Mouse (Mus musculus) layer of hippocampus, adult 2 months (tissue): ENCODE measurements around the gene Acp5. TPM values are rescaled to one million over a fixed set of nuclear protein-coding genes. Genes with fewer than 3 reads are reported as not detected.

Experiments
- DNase-seq, 2 experiments: peaks; one replicate each; pipeline ENCODE4 v3.0.0; 2022; ENCODE audit warnings: low spot score in 2 of 2
- H3K27ac ChIP-seq: fragments of 200-600 bp; 2 replicates; pipeline ENCODE4 v1.8.1; 2022
- H3K4me3 ChIP-seq: fragments of 200-600 bp; 2 replicates; pipeline ENCODE4 v1.8.1; 2022; ENCODE audit warnings: mild to moderate bottlenecking
- CTCF ChIP-seq: fragments of 200-600 bp; conservative IDR thresholded peaks from 2 replicates; pipeline ENCODE4 v1.8.1; 2022; ENCODE audit warnings: antibody characterized with exemption, mild to moderate bottlenecking, moderate library complexity
- long read RNA-seq, 2 experiments: library from polyadenylated mRNA; stranded (forward); transcript quantifications; one replicate each; pipeline ENCODE4 v2.0.0; 2021; ENCODE audit warnings: borderline mapping rate in 2 of 2
- total RNA-seq, 2 experiments: library from RNA; stranded (reverse); gene quantifications; 2 replicates each; pipeline ENCODE4 v1.2.3; 2021

The Acp5 gene
- under 1 TPM; 0.27 to 0.69 TPM for total RNA-seq
- long read RNA-seq, experiment 1 = 0 reads
- long read RNA-seq, experiment 2, partial matches to known transcripts = 0 of 1 reads
- long read RNA-seq, experiment 2, other reads (novel, unspliced or antisense) = 0 of 1 reads

DNA sequence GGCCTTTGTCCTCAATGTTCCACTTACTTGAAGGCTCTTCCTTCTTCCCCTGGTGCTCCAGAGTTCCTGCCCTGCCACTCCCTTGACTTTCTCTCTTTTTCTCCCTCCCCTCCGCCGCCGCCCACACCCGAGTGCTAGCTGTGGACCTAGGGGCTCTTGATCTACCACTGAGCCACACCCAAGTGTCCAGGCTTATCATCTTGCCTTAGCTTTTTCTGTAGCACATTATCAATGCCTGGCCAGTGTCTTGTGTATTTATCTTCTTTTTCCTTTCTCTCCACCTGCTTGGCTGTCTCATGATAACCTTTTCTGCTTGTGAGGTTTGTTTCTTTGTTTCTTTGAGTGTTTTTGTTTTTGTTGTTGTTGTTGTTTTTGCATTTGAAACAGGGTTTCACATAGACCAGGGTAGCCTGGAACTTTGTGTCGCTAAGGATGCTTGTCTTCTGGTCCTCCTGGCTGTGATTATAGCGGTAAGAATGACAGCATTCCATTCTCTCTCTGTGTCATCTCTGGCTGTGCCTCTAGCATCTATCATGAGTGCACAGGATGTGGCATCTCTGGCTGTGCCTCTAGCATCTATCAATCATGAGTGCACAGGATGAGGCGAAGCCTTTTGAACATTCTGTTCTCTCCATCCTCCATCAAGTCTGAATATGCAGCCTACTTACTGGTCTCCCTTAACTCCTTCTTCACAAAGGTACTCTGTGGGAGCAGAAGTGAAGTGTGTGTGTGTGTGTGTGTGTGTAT, at the start of gene Acp5:
TSS of gene Acp5 (minus strand) at position 68 of the 747 bp plus-strand sequence.
- TF ChIP-seq CTCF = no peak
- no peak for DNase-seq
- no peak within 1 kb of the TSS for H3K27ac ChIP-seq
- no peak within 1 kb of the TSS for H3K4me3 ChIP-seq

- TF ChIP-seq CTCF = no peak
- H3K27ac ChIP-seq = no peak overlapping the region
- DNase-seq = no peak
- H3K4me3 ChIP-seq = no peak overlapping the region
These were observed 36.8 kb upstream of the Acp5 start for GRCm38 (mm10) chr9:22172318-22172717.

DNA sequence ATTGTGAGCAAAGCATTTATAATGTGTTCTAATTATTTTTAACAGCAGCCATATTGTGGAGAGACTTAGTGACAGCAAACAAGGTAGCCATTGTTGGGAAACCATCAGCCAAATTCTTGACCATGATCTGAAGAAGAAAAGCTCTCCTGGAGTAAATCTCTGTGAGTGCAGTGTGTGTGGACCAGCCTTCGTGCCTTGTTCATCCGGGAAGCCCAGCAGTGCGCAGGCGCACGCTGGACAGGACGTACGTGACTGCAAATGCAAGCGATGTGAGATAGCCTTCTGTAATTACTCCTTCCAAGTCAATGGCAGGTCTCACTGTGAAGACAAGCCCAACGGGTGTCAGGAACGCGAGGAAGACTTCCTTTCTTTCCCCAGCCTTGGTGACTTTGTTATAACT, 33.8 kb upstream of the Acp5 start:
- Histone ChIP-seq H3K27ac (no peak overlapping the region), H3K4me3 (no peak overlapping the region)
- TF ChIP-seq CTCF = no peak
- DNase-seq = no peak

- Histone ChIP-seq H3K4me3 (no peak overlapping the region), H3K27ac (no peak overlapping the region)
- DNase-seq = no peak
- TF ChIP-seq CTCF = no peak
These were observed 32.2 kb upstream of the Acp5 start for GRCm38 (mm10) chr9:22167751-22168150.

DNA sequence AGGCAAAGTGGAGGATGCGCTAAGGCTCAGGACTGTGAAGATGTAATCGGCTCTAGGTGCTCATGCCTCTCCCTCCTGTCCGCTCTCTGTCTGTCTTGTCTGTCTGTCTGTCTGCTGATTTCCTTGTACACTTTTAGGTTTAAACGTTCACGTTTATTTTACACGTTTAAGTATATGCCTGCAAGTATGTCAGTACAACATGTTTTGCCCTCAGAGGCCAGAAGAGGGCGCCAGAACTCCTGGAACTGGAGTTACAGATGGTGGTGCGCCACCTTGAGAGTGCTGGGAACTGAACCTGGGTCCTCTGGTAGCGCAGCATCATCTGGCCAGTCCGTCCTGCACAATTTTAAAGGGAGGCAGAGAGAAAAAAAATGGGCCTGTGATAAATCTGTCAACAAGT, 31.2 kb upstream of the Acp5 start:
- no peak for DNase-seq
- no peak overlapping the region for H3K4me3 ChIP-seq
- peak; percentile 45 for TF ChIP-seq CTCF
- H3K27ac ChIP-seq = no peak overlapping the region

GRCm38 (mm10) chr9:22165964-22166363, 30.5 kb upstream of the Acp5 start:
- TF ChIP-seq CTCF = no peak
- DNase-seq = no peak
- H3K27ac ChIP-seq = no peak overlapping the region
- H3K4me3 ChIP-seq = no peak overlapping the region

DNA sequence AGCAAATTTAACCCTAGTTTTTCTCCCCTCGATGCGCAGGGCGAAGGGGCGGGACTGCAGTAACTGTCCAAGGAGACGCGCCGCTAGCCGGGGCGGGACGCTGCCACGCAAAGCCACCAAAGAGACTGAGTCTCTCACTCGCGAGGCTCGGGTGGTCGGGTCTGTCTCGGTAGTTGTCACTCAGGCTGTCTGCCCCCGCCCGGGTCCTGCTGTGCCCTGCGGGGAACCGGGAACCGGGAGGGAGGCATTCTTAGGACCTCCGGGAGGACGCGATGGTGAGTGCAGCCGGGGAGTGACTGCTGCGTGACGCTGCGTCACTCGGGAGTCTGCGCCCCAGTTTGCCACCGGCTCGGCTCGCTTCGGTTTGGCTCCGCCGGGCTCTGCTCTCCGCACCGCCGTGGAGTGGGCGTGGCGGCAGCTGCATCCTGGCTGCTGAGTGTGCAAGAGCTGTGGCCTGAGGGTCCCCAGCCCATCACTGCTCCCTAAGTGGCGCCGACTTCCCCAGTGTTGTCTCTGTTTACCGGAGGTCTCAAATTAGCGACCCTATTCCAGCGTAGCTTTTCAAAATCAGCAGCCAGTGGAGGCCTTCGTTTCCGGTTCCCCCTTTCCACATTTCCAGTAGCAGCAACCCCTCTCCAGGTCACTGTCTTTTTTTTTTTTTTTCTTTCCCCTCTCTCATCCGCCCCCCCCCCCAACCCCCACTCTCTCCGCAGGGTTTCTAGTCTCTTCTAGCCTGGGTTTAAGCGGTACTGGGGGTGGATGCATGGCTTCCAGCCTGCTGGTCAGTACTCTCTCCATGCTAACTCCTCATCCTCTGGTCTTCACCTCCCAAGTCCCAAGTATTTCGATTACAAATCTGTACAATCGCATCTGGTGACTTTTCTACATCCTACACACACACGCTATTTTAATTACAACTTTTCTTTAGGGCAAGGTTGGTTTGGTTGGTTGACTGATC, 29.5 kb upstream of the Acp5 start:
- no peak for TF ChIP-seq CTCF
- Histone ChIP-seq H3K27ac (peak overlapping the region; percentile 86), H3K4me3 (peak overlapping the region; percentile 65)
- peak; percentile 54 to 56 for DNase-seq

DNA sequence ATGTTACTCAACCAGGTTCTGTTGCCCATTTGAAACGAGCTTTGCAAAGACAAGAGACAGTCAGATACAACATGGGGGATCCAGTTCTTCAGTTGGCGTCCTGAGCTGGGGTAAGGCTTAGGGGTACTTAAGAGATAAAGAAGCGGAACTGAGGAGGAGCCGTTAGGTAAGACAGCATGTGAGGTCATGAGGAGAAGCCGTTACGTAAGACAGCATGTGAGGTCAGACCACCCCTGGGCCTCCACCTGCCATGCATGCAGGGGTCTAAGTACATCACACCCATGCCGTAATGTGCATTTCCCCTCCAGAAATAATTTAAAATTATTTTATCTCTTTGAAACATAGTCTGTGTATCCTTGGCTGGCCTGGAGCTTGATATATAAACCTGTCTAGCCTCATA, 27.4 kb upstream of the Acp5 start:
- H3K27ac ChIP-seq = no peak overlapping the region
- H3K4me3 ChIP-seq = no peak overlapping the region
- no peak for DNase-seq
- TF ChIP-seq CTCF = no peak

GRCm38 (mm10) chr9:22162305-22162704, 26.8 kb upstream of the Acp5 start:
- no peak overlapping the region for H3K4me3 ChIP-seq
- TF ChIP-seq CTCF = no peak
- no peak for DNase-seq
- H3K27ac ChIP-seq = no peak overlapping the region

GRCm38 (mm10) chr9:22161299-22161698, 25.8 kb upstream of the Acp5 start:
- H3K27ac ChIP-seq = no peak overlapping the region
- no peak overlapping the region for H3K4me3 ChIP-seq
- no peak for DNase-seq
- TF ChIP-seq CTCF = no peak

DNA sequence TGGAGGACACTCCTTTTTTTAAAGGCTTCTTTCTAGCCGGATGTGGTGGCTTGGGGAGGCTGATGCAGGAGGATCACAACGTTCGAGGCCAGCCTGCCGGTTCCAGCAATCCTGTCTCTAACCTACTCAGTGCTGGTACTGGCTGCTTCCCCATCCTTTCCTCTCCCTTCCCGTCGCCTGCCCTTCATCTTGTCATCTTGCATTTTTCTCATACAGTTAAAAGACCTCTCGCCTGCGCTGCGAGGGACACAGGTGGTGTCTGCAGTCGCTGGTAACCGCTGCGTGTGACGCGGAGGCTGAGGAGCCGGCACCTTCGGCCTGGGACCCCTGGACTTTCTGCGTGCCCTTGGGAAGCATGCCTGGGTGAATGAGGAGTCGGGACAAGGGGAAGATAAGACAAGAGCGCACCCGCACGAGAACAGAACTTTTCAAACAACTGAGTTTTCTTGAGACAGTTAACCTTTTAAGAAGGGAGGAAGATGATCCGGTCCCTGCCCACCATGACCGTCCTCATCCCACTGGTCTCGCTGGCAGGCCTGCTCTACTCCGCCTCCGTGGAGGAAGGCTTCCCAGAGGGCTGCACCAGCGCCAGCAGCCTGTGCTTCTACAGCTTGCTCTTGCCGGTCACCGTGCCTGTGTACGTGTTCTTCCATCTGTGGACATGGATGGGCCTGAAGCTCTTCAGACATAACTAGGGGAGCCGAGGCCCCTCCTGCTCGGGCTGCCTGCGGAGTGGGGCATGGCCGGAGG, 22.2 kb upstream of the Acp5 start:
- TF ChIP-seq CTCF = no peak
- no peak for DNase-seq
- peak overlapping the region; percentile 75 for H3K4me3 ChIP-seq
- H3K27ac ChIP-seq = peak overlapping the region; percentile 98

- TF ChIP-seq CTCF = peak; percentile 43
- peak within 1 kb of the TSS; percentile 98 for H3K27ac ChIP-seq
- peak; percentile 98 to 99 for DNase-seq
- H3K4me3 ChIP-seq = peak within 1 kb of the TSS; percentile 75
These were observed 21.2 kb upstream of the Acp5 start, which contains the start of gene Pigyl for GRCm38 (mm10) chr9:22156497-22157245. TSS of gene Pigyl (plus strand) at chr9:22156846.
